ENCODE assay signal across 18 mouse cellular contexts in genomic region chr1:178544585-178544984, GRCm38 (mm10). TPM values are rescaled to one million over a fixed set of nuclear protein-coding genes. Genes with fewer than 3 reads are reported as not detected.
DNase-seq lines count a peak whose midpoint lies in the region; ATAC-seq and TF ChIP-seq lines count a peak whose summit lies in the region.
"Had no signal": no experiment of that assay in that cellular context is flagged by ENCODE, and none has a peak within 500 bp of the region (broad histone marks: within the 10 kb centered on the region; RNA-seq: fewer than 3 reads in every experiment).

No protein-coding gene starts in this region.

- intact Hi-C loops in left cerebral cortex, adult 2 months (cut with DNase I) = no loop called here
- intact Hi-C loops in gastrocnemius, postnatal 14 days (cut with DNase I; ENCODE audit: low total_unique reads) = no loop called here

- WGBS in liver, postnatal 0 days (ENCODE audit: insufficient replicate concordance) = 60% methylated on average over 3 of the region's 3 CpGs
- WGBS in forebrain, postnatal 0 days = 76% methylated on average over 3 of the region's 3 CpGs

- H3K4me1 ChIP-seq in ES-E14 (ENCODE audit: control insufficient read depth in 2 of 2, insufficient read depth in 2 of 2, low read length in 2 of 2, poor library complexity in 1 of 2) = peaks cover 3 to 5% of the 10 kb centered on the region in 2 experiments; a peak in 2 of 4 replicates
- H3K4me1 ChIP-seq in liver, postnatal 0 days (ENCODE audit: insufficient read depth) = no peaks in the 10 kb centered on the region
- H3K4me1 ChIP-seq in forebrain, postnatal 0 days (ENCODE audit: insufficient read depth) = no peaks in the 10 kb centered on the region
- H3K4me1 ChIP-seq: limb, embryonic 15.5 days; megakaryocyte, embryonic 14.5 days had no signal

- no peaks in the 10 kb centered on the region for H3K27me3 ChIP-seq in liver, postnatal 0 days (ENCODE audit: insufficient read depth, low read length)
- no peaks in the 10 kb centered on the region for H3K27me3 ChIP-seq in forebrain, postnatal 0 days (ENCODE audit: insufficient read depth, low read length)
- H3K27me3 ChIP-seq: limb, embryonic 15.5 days; megakaryocyte, embryonic 14.5 days; Patski had no signal

- TF ChIP-seq CTCF in liver, postnatal 0 days (IDR thresholded peaks at IDR 0.05; ENCODE audit: low read depth) = no peak
- TF ChIP-seq CTCF in forebrain, postnatal 0 days (IDR thresholded peaks at IDR 0.05; ENCODE audit: low read depth) = no peak
- no peak for TF ChIP-seq CTCF in left cerebral cortex, adult 2 months (IDR thresholded peaks at IDR 0.05)

- DNase-seq in A20 (ENCODE audit: low read depth, low spot score) (peak; percentile 64), ES-E14 (ENCODE audit: low read depth, low spot score) (peak; percentile 84)
- DNase-seq in liver, postnatal 0 days = no peak
- DNase-seq in forebrain, postnatal 0 days = no peak
- no peak for DNase-seq in heart, adult 8-10 months (ENCODE audit: low spot score)
- no peak for DNase-seq in left cerebral cortex, adult 2 months (ENCODE audit: extremely low spot score in 1 of 2, low spot score in 2 of 2)
- DNase-seq in gastrocnemius, postnatal 14 days = no peak
- DNase-seq: adrenal gland, postnatal 36 days; embryo, embryonic 11 days; heart, adult 2 months; heart, postnatal 4 days; kidney, adult 11 months; kidney, postnatal 4 days had no signal

- H3K9ac ChIP-seq in ES-E14 (ENCODE audit: insufficient read depth, low read depth, low read length, poor library complexity, severe bottlenecking) = no peak overlapping the region
- H3K9ac ChIP-seq in liver, postnatal 0 days (replicated peaks) = no peak overlapping the region
- no peak overlapping the region for H3K9ac ChIP-seq in forebrain, postnatal 0 days
- H3K9ac ChIP-seq: limb, embryonic 15.5 days had no signal

- H3K9me3 ChIP-seq in ES-E14 (ENCODE audit: control insufficient read depth, insufficient read depth, low read depth, low read length) = no peaks in the 10 kb centered on the region
- no peaks in the 10 kb centered on the region for H3K9me3 ChIP-seq in liver, postnatal 0 days (ENCODE audit: low read length)
- no peaks in the 10 kb centered on the region for H3K9me3 ChIP-seq in forebrain, postnatal 0 days (ENCODE audit: low read length)
- H3K9me3 ChIP-seq: limb, embryonic 15.5 days had no signal

- H3K36me3 ChIP-seq in ES-E14 (ENCODE audit: control insufficient read depth, insufficient read depth, low read length, poor library complexity, severe bottlenecking) = no peaks in the 10 kb centered on the region
- no peaks in the 10 kb centered on the region for H3K36me3 ChIP-seq in liver, postnatal 0 days (replicated peaks; ENCODE audit: insufficient read depth, low read length)
- H3K36me3 ChIP-seq in forebrain, postnatal 0 days (ENCODE audit: insufficient read depth) = no peaks in the 10 kb centered on the region
- H3K36me3 ChIP-seq: limb, embryonic 15.5 days had no signal

- in situ Hi-C loops in ES-E14 (cut with MboI; ENCODE audit: low sequenced_read_pairs in 2 of 2, unreplicated experiment in 2 of 2) = no loop called here

- peak overlapping the region in 1 of 2 experiments; percentile 0; a peak in 1 of 4 replicates for H3K4me3 ChIP-seq in ES-E14 (ENCODE audit: insufficient read depth in 1 of 2, low read depth in 1 of 2, low read length in 2 of 2, poor library complexity in 1 of 2, severe bottlenecking in 1 of 2)
- H3K4me3 ChIP-seq in liver, postnatal 0 days (ENCODE audit: low read depth, low read length) = no peak overlapping the region
- H3K4me3 ChIP-seq in forebrain, postnatal 0 days (ENCODE audit: low read depth, low read length) = no peak overlapping the region
- no peak overlapping the region for H3K4me3 ChIP-seq in left cerebral cortex, adult 2 months
- H3K4me3 ChIP-seq: heart, adult 2 months; limb, embryonic 15.5 days; megakaryocyte, embryonic 14.5 days had no signal

- ATAC-seq in granulocyte monocyte progenitor cell, adult 5-6 weeks (replicated peaks; ENCODE audit: poor library complexity, severe bottlenecking) = peak; percentile 93
- peak; percentile 33; the same call in 1 of the 2 replicates for ATAC-seq in liver, postnatal 0 days
- no peak for ATAC-seq in forebrain, postnatal 0 days
- ATAC-seq: Patski had no signal

- no peak for TF ChIP-seq EP300 in liver, postnatal 0 days (IDR thresholded peaks at IDR 0.05; ENCODE audit: low read depth)

- peak overlapping the region; percentile 54 for H3K27ac ChIP-seq in ES-E14 (ENCODE audit: insufficient read depth, low read depth, low read length, poor library complexity, severe bottlenecking)
- no peak overlapping the region for H3K27ac ChIP-seq in liver, postnatal 0 days (ENCODE audit: low read depth)
- no peak overlapping the region for H3K27ac ChIP-seq in forebrain, postnatal 0 days (ENCODE audit: low read depth, low read length)
- H3K27ac ChIP-seq in left cerebral cortex, adult 2 months = no peak overlapping the region
- H3K27ac ChIP-seq: heart, adult 2 months; limb, embryonic 15.5 days had no signal

- no peak overlapping the region for H3K4me2 ChIP-seq in liver, postnatal 0 days (ENCODE audit: low read depth, low read length)
- H3K4me2 ChIP-seq in forebrain, postnatal 0 days (ENCODE audit: low read depth) = no peak overlapping the region
- H3K4me2 ChIP-seq: limb, embryonic 15.5 days had no signal

TF ChIP-seq in ES-E14, 5 proteins besides CTCF, POLR2A, EP300 and RAD21:
- TF ChIP-seq MAFK (IDR thresholded peaks at IDR 0.05; ENCODE audit: insufficient read depth, low read depth, low read length) = peak; percentile 88
- no peak for TF ChIP-seq ZNF384 (IDR thresholded peaks at IDR 0.05; ENCODE audit: low read depth, low read length)

RNA-seq across cellular contexts. Expression of gene Kif26b, which starts 15.7 kb away (rescaled TPM):
- total RNA-seq in ES-E14 (2012; rRNA removed) = 0.48 and 0.94 TPM in 2 replicates
- total RNA-seq in granulocyte monocyte progenitor cell, adult 5-6 weeks (2014; fragmentation: Nextera tagmentation) = 0.04 and 0.21 TPM in 2 replicates
- total RNA-seq in granulocyte monocyte progenitor cell, adult 5-6 weeks (2017) = under 0.01 and 0.21 TPM in 2 replicates
- polyA plus RNA-seq in liver, postnatal 0 days (2015; fragmentation: Nextera tagmentation; extraction: Ambion mirVana) = 0.02 TPM in 1 of 2 replicates, not detected in the other
- 24.6 and 33.7 TPM in 2 replicates for total RNA-seq in forebrain, postnatal 0 days (2014; rRNA removed)
- polyA plus RNA-seq in forebrain, postnatal 0 days (2015; fragmentation: Nextera tagmentation; extraction: Ambion mirVana) = 2.6 and 3.4 TPM in 2 replicates
- total RNA-seq in heart, adult 8-10 months (2022) = 1 to 10 TPM; 2.7 to 5.7 (median 4.1) TPM
- total RNA-seq in left cerebral cortex, adult 2 months (2021) = 10 to 100 TPM in 1 of 2 experiments, 1 to 10 TPM in 1; 8.3 to 10.5 TPM
- total RNA-seq in gastrocnemius, postnatal 14 days (2021) = 1 to 10 TPM; 1.1 to 1.2 TPM
- total RNA-seq: monocyte, adult 5-6 weeks had no signal

Comparison
In these comparisons a context has a peak if more than half of its experiments do, and no peak if none do; other contexts are left out.
1. DNase-seq: peak in A20 (single experiment) and ES-E14 (single experiment); none in liver, postnatal 0 days (single experiment), forebrain, postnatal 0 days (single experiment), heart, adult 8-10 months (single experiment), left cerebral cortex, adult 2 months (0 of 2) and gastrocnemius, postnatal 14 days (single experiment).